Mouse (Mus musculus) small intestine, adult 2 months (tissue): ENCODE measurements around the gene Zfp981.
"Not testable (repeated sequence)": the region's sequence is repeated elsewhere in the genome, so short reads cannot be mapped to it uniquely, and the experiment has no call there.

Source experiments
- CTCF ChIP-seq: fragments of 200-500 bp; IDR thresholded peaks from 2 replicates; pipeline ENCODE4 v1.5.1; 2012; ENCODE audit warnings: low read depth, mild to moderate bottlenecking, control low read depth, inconsistent platforms, low read length, moderate library complexity, mixed read lengths; ENCODE audit not compliant: insufficient replicate concordance, insufficient read length; ENCODE audit errors: extremely low read depth
- POLR2A ChIP-seq: fragments of 200-500 bp; IDR thresholded peaks from 2 replicates; pipeline ENCODE4 v1.6.1; 2012; ENCODE audit warnings: low read depth, mild to moderate bottlenecking, control low read depth, inconsistent platforms, low read length, moderate library complexity

DNA sequence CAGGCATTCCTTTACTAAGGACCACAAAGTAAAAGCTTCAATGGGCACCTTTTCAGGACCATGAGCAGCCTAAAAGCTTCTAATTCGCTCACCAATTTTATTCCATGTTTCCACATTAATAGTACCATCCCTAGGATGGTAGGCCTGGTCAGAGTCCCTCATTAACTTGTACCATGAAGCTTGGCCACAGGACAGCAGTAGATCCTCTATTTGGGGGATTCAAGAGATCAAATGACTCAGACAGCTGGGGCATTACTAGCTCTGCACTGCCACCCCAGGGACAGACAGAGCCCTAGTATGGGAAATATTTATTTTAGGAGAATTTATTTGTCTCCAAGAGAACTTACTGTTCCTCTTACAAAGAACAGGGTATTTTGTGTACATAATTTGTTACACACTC lies 27.6 kb upstream of the Zfp981 start:
- not testable (repeated sequence) for TF ChIP-seq CTCF, POLR2A
